Mouse (Mus musculus): Measurements from ENCODE around the gene Atp6v0b.
A peak's percentile ranks its signal among the peaks of the same experiment; 100 is the strongest.

Gene Atp6v0b

DNA sequence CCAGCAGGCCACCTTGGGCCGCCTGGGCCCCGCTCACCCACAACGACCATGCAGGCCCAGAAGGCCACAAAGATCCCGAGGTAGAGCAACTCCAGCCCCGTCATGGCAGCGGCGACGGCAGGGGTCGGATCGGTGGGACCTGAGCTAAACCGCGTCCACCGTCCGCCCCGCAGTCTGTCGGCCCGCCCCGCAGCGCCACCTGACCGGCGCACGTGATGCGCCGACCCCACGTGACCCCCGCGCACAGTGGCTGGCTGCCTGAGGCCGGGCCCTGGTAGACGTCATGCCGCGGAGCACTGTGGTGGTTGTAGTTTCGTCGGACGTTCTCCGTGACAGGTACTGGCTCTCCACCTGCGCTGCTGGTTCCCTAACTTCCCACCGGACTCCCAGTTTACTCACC, at the start of gene Atp6v0b:
TSS of gene Atp6v0b (minus strand) at position 201 of the 400 bp plus-strand sequence.
- DNase-seq (ENCODE audit: low read depth) = peak; percentile 76

DNA sequence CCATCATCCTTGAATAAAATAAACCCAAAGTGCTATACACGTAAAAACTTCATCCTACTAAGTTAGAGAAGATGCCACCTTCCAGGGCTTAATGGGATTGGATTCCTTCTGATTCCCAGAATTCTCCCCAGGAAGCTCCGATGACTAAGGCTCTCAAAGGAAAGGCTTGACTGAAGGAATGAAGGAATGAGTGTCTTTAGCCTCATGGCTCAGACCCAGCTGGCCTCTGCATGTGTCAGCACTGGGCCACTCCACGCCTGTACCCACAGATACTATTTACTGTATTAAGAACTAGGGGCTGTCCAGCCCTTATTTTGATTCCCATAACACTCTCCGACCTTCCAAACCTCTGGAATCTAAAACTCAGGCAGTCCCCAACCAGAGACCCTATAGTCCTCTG, 46.9 kb upstream of the Atp6v0b start:
- DNase-seq (ENCODE audit: low read depth) = no peak

DNA sequence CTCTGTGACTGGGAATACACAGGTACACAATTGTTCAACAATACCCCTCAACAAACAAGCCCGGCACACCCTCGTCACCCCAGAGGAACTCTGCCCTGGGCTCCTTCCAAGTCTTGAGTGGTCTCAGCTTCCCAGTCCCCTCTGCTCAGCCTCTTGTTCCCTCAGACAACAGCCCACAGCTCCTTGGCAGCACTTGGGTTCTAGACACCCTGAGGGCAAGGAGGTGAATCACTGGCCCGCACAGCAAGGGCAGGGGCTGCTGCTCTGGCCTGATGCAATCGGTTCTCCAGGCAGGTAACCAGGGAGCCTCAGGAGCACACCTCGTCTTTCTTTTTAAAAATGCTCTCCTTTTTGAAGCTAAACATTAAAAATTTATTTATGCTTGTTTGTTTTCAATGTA, 46.1 kb upstream of the Atp6v0b start:
- no peak for DNase-seq (ENCODE audit: low read depth)

DNA sequence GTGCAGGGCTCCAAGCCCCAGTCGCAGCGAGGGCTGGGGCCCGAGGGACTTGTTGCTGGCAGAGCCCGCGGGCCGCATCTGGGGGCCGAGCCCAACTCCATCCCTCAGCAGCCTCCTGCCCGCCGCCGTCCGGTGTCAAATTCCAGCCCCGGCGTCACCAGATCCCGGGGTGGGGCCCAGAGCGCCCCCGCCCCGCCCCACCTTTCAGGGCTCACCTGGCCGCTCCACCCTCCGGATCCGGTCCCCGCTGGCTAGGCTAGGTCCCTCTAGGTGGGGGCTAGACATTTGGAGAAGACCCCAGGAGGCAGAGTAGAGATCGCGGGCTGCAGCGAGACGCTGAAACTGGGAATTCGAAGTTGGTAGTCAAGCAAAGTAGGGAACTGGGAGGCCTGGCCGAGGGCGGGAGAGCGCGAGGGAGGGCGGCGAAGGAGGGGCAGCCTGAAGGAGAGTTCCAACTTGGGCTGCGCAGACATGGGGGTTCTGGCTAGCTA, 42.3 kb upstream of the Atp6v0b start, which contains the start of gene Artn:
TSS of gene Artn (minus strand) at position 373 of the 491 bp plus-strand sequence.
- no peak for DNase-seq (ENCODE audit: low read depth)

DNA sequence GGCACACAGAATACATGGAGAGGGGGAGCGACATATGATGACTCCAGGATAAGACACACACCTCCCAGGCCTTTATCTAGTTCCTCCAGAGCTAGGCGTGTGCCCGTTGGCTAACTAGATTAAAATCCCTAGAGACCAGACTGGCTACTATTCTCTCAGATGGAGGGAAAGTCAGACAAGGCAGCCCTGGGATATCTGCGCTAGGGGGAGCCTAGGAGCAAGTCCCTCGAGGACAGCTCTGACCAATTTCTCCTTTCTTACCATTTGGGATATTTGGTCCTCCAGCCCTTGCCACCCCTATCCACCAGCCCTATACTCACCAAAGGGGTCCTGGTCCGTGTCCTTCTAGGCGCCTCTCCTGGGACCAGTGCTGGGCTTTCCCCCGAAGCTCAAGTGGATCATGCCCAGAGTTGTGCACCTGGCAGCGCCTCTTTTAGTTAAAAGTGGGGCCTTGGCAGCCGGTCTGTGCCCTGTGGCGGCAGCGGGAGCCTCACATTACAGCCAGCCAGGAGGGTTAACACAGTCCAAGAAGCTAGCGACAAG, 41.6 kb upstream of the Atp6v0b start:
- DNase-seq (ENCODE audit: low read depth) = no peak

DNA sequence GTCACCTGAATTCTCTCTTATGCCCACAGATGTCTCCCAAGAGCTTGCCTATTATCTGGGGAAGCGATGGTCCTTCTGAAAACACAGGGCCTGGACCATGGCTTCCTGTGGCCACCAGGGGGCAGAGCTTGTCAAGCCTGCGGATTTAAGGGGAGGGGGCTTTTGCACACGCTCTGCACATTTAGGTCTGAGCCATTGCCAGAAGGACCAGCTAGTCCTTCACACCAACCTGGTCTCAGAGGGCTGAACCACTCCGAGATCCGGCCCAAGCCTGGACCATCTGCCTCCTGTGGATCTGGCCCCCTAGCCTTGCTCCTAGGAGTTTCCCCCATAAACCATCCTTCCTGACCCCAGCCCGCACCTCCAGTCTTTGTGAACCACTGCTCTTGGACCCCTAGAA, 41.1 kb upstream of the Atp6v0b start:
- no peak for DNase-seq (ENCODE audit: low read depth)

DNA sequence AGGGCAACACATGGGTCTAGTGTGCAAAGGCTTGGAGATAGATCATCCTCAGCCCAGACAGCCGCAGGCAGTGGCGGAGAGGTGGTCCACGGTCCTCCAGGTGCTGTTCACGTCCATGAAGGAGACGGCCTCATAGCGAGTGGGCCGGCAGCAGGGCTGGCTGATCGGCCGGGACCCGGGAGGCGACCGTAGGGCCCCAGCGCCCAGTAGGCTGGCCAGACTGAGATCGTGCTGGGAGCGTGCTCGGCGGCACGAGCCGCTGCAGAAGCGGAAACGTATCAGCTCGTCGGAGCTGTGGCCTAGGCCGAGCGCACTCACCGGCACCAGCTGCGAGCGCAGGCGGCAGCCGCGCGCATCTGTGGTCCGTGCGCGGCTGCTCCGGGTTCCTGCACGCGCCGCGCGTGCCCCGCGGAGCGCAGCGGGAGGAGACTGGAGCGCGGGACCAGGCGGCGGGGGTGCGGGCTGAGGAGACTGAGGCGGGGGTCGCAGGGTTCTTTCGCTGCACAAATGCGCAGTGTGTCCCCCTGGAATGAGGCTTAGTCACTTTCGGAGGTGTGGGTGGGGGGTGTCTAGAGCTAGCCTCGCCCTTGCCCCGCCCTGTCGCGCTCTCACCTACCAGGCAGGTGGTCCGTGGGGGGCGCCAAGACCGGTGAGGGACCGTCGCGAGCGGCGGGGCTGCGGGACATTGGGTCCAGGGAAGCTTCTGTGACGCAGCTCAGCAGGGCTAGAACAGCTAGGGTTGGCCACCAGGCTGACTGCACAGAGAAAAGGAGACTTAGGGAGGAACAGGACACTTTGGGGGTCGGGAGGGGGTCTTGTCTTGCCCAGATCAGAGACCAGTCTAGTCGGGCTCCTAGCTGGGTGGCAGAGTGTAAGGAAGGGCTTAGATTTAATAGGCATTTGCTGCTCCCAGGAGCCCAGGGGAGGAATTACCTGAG, 39.7 kb upstream of the Atp6v0b start:
- no peak for DNase-seq (ENCODE audit: low read depth)

DNA sequence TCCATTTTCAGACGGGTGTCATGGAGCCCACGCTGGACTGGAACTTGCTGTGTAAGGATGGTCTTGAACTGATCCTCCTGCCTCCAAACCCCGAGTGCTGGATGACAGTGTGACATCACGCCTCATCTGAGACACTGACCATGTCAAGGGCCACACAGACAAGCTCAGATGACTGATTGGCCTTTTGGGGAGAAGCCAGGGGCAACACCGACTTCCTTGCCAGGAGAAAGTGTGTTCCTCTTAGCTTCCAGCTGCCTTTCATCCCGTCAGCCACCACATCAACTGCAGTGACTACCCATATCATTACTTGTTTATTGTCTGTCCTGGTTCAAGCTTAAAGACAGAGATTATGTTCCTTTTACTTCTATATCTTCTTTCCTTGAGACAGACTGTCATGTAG, 37.8 kb upstream of the Atp6v0b start:
- no peak for DNase-seq (ENCODE audit: low read depth)

DNA sequence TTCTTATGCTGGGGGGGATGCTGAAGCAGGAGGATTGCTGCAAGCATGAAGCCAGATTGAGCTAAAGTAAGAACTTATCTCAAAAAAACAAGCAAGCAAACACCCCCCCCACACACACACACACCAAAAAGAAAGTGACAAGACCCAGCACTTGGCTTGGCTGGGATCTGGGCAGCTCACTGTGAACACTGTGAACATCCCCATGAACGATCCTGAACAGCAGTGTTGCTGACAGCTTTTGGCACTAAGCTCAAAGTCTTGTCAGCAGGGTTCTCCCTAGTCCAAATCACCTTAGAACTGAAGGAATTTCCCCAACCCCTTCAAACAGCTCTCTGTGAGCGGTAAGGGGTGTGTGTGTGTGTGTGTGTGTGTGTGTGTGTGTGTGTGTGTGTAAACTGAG, 36.3 kb upstream of the Atp6v0b start:
- no peak for DNase-seq (ENCODE audit: low read depth)

DNA sequence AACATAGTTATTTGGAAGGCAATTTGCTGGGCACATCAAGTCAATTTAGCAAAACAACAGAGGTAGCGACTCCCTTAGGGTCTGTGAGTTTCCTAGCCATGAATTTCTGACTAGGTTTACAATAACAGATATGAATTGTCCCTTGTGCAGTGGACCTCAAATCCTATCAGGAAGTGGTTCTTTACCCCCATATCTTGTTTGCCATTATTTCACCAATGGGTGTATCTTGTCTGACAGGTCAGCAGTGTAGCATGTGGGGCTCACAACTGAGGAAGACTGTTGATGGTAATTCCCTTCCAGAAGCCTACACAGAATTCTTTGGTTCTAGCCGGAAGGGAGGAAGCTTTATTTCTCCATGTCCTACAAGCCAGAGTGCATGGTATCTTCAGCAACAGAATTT, 34.2 kb upstream of the Atp6v0b start:
- DNase-seq (ENCODE audit: low read depth) = no peak

DNA sequence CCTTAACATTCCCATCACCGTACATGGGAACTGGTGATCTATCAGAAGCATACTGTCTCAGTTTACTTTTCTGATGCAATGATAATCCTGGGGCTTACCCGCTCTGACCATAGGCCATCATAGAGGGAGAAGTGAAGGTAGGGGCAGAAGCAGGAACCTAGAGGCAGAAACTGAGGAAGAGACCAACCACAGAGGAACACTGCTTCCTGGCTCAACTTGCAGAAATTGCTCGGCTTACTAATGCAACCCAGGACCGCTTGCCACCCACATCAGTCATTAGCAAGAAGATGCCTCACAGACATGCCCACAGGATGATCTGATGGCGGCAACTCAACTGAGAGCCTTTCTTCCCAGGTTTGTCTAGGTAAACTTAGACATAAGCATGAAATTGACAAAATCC, 31.6 kb upstream of the Atp6v0b start:
- DNase-seq (ENCODE audit: low read depth) = no peak

DNA sequence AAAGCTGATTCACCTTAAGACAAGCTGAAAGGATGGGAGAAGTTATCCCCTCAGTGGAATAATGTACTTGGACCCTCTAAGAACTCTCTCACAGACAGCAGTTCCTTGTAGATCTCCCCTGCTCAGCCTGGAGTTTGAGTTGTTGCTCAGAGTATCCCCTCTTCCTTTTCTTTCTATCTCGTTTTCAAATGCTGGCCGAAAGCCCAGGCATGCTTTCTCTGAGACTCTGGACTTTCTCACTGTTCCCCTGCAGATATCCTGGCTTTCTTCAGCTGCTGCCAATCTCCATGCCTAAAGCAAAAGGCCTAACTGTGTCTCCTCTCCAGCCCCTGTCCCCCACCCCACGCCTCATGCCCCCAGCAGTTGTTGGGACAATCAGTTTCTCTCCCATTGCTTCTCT, 31.1 kb upstream of the Atp6v0b start:
- DNase-seq (ENCODE audit: low read depth) = no peak

DNA sequence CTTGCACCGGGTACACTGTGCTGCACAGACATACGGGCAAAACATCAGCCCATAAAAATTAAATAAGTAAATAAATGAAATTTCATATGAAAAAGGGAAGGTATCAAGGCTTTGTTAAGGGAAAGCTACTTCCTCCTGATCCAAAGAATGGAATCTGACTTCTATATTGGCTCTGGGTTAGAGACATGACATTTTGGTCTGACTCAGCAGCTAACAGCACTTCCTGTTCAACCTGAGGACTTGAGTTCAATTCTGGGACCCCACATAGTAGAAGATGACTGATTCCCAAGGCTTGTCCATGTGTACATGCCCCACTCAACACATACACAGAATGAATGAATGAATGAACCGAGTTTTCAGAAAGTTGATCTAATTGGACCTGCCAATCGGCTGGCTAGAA, 30.7 kb upstream of the Atp6v0b start:
- DNase-seq (ENCODE audit: low read depth) = no peak

DNA sequence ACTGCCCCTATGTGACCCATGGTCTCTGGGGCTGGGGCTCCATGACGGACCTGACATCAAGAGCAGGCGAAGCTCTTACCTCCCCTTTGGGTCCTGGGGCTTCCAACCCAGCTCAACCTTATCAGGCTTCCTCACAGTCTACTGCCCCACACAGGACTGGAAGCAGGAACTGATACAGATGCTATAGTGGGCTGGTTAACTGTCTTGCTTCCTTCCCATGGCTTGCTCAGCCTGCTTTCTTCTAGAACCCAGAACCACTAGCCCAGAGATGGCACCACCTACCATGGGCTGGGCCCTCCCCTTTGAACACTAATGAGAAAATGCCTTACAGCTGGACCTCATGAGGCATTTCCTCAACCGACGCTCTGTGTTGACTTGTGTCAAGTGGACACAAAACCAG, 30.3 kb upstream of the Atp6v0b start:
- no peak for DNase-seq (ENCODE audit: low read depth)

DNA sequence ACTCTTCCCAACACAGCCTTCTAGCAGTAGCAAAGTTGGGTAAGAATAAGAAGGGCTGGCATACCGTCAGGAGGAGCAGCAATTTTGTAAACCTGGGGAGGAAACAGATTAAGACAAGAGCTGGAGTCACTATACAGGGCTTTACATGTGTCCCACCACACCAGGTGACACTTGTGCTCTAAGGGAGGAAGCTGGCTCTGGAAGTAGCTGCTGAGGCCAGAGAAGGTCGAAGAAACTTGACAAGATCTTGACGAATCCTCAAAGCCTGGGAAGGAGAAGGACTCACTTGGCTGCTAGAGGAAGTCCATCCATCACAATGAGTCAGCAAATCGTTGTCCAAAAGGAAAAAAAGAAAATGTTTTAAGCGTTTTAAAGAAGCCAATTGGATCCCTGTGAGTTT, 29.3 kb upstream of the Atp6v0b start:
- no peak for DNase-seq (ENCODE audit: low read depth)

DNA sequence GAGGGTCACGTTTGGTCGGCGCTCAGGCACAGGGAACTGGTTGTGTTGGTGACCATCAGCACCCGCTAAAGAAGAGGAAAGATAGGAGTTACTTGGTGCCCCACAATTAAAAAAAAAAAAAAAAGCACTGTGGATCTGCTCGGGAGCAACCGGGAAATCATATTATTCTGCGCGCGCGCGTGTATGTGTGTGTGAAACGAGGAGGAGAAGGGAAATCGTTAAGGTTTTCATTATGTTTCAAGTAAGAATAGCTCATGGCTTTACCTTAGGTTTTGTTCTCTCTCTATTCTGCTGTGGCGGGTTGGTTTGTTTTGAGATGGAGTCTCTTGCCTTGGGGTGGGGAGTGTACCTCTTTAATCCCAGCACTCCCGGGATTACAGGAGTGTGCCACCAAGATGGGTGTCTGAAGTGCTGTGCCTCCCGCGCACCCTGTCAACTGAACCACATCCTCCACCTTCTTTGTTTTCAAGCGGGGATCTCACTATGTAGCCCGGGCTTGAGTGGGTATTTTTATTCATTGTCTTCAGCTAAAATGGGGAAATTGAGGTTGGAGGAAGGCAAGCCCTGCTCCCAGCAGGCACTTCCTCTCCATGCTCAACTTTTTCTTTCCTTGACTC, 28.5 kb upstream of the Atp6v0b start:
- no peak for DNase-seq (ENCODE audit: low read depth)

DNA sequence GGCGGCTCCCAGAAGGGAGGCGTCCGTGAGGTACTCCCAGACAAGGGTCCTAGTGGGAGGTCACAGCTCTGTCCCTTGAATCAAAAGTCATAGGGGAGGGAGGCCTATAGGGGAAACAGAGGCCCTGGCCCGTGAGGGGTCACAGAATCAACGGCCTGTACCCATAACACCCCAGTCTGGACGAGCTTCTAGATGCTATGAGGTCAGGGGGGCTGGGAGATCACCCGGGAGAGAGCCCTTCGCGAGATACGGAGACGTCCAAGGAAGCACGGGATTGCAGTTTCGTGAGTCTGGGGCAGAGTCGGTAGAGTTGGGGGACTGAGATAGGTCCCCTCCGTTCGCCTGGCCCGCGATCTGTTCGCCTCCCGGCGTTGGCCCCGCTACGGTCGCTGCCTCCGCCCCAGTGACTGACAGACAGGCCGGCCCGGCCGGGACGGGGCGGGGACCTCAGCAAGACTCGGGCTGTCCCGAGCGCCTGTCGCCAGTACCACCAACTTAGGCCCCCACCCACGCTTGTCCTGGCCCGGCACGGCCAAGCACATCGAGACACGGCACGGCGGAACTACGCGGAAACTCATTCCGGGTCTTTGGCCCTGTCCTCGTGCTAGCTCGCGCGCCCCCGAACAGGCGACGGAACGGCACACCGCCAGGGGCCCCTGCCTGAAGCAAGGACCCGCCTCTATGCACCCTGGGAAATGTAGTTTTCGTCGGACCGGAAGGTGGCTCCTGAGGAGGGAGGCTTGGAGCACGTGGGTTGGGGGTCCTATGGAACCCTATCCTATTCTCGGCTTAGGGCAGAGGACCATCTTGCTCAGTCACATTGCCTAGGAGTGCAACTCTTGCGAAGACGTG, 27.7 kb upstream of the Atp6v0b start, which contains the start of gene Ipo13:
TSS of gene Ipo13 (minus strand) at position 409 of the 852 bp plus-strand sequence.
- DNase-seq (ENCODE audit: low read depth) = peak; percentile 90

DNA sequence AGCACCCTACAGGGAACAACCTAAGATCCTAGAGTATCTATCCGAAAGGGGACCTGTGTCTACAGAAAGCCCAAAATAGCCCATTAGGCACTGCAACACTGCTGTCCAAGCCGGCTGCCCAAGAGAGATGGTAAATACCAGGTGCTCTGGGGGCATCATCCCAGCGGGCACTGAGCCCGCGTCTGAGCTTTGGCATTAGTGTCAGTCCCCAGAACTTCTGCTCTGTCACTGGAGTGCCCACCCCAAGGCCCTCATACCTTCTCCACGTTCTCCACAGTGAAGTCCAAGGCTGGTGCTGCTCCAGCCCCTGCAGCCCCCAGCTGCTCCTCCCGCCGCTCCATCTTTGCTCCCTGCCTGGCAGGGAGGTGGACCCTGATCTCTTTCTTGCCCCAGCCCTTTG, 26.9 kb upstream of the Atp6v0b start:
- DNase-seq (ENCODE audit: low read depth) = no peak

DNA sequence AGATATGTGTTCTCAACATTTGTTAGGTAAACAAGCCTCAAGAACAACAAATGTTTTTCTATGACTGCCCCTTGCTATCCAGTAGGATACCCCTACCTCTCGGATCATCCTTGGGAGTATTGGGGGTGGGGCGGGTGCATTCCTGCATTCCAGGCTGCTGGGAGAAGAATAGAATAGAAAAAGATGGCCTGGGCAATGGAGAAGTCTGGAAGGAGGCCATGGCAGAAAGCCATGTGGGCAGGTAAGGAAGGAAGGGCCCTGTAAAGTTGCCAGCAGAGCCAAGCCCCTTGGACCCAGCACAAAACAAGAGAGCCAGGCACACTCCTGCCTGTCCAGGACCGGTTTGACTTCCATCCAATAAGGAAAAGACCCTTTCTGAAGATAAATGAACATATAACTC, 26.3 kb upstream of the Atp6v0b start:
- DNase-seq (ENCODE audit: low read depth) = no peak

DNA sequence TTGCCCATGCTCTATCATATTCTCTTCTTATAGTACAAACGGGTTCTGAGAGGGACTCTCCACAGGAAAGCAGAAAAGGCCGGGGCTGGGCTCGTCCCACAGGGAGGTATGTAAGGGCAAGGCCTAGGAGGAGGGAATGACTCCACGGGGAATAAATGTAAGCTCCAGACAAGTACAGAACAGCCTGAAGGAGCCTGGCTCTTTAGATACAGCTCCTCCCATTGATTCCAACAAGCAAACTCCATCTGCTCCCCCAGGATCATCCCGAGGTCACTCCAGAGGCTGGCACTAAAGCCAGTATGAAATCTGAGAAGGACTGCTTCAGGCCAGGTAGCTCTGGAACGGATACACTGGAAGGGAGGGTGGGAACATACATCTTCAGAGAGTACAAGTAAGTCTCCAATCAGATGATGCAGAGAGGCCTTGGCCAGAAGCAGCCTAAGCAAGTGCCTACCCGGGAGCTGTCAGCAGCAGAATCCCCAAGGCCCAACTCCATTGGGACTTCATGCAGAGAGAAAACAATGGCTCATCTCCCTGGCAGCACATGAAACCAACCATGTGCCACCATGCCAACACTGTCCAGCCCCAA, 25.6 kb upstream of the Atp6v0b start:
- no peak for DNase-seq (ENCODE audit: low read depth)

DNA sequence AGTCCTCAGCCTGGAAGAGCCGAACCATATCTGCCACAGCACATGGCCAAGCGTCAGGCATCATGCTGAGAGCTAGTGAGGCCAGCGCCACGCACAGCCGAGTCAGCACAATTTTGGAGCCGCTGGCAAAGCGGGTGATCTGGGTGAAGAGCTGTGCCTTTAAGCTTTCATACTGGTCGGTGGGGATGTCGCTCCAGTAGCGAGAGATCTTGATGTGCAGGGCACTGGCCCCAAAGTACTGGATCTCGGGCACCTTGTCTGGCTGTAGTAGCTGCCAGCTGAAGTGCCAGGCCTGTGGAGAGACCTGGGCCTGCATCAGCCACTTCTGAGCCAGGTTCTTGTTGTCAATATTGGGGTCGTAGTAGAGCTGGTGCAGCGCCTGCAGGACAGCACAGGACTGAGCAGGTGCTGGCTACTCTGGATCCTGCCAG, 25.0 kb upstream of the Atp6v0b start:
- no peak for DNase-seq (ENCODE audit: low read depth)

All from c-Kit-positive CD71-negative TER-119-negative erythroid progenitor cells, embryonic 14.5 days (primary cell).